Mouse (Mus musculus) layer of hippocampus, adult 9-11 months (tissue): ENCODE measurements around the gene Gm20388.
"Not testable (repeated sequence)": the region's sequence is repeated elsewhere in the genome, so short reads cannot be mapped to it uniquely, and the experiment has no call there.

Experiments used
- DNase-seq: peaks from one replicate; pipeline ENCODE4 v3.0.0; 2022

Gene Gm20388

GRCm38 (mm10) chr8:123518667-123519066 lies 3608.0 kb downstream of the Gm20388 start, which contains the start of gene Gas8:
Gene Gas8, plus strand, starts transcription at chr8:123518834.
- peak; percentile 93 for DNase-seq

- DNase-seq, result not testable (repeated sequence)
Observed at GRCm38 (mm10) chr8:123520048-123520447, 3609.4 kb downstream of the Gm20388 start.

- DNase-seq, result peak; percentile 75
Observed at GRCm38 (mm10) chr8:123527720-123528489, 3617.3 kb downstream of the Gm20388 start.

- DNase-seq, result peak; percentile 1
Observed at GRCm38 (mm10) chr8:123536242-123536989, 3625.8 kb downstream of the Gm20388 start.

GRCm38 (mm10) chr8:123536990-123537380 lies 3626.3 kb downstream of the Gm20388 start:
- DNase-seq, result peak; percentile 1

GRCm38 (mm10) chr8:123537641-123538040 lies 3627.0 kb downstream of the Gm20388 start:
- peak; percentile 21 for DNase-seq

- DNase-seq, result not testable (repeated sequence)
Observed at GRCm38 (mm10) chr8:123564221-123564620, 3653.6 kb downstream of the Gm20388 start.

- DNase-seq, result not testable (repeated sequence)
Observed at GRCm38 (mm10) chr8:123575386-123575785, 3664.7 kb downstream of the Gm20388 start.

GRCm38 (mm10) chr8:123600666-123601172 lies 3690.1 kb downstream of the Gm20388 start:
- DNase-seq, result peak; percentile 31

GRCm38 (mm10) chr8:123601457-123601856 lies 3690.8 kb downstream of the Gm20388 start:
- DNase-seq, result not testable (repeated sequence)

- not testable (repeated sequence) for DNase-seq
Observed at GRCm38 (mm10) chr8:123612652-123613051, 3702.0 kb downstream of the Gm20388 start.

- not testable (repeated sequence) for DNase-seq
Observed at GRCm38 (mm10) chr8:123623523-123623922, 3712.9 kb downstream of the Gm20388 start.

- DNase-seq, result no peak
Observed at GRCm38 (mm10) chr8:123624274-123624673, 3713.6 kb downstream of the Gm20388 start.

GRCm38 (mm10) chr8:123624702-123625101 lies 3714.1 kb downstream of the Gm20388 start:
- DNase-seq, result no peak

GRCm38 (mm10) chr8:123625717-123626116 lies 3715.1 kb downstream of the Gm20388 start:
- no peak for DNase-seq

- no peak for DNase-seq
Observed at GRCm38 (mm10) chr8:123627410-123628147, 3716.9 kb downstream of the Gm20388 start.

- no peak for DNase-seq
Observed at GRCm38 (mm10) chr8:123628253-123628967, 3717.8 kb downstream of the Gm20388 start.

GRCm38 (mm10) chr8:123628968-123629755 lies 3718.5 kb downstream of the Gm20388 start:
- peak; percentile 51 for DNase-seq

- no peak for DNase-seq
Observed at GRCm38 (mm10) chr8:123630058-123630457, 3719.4 kb downstream of the Gm20388 start.

GRCm38 (mm10) chr8:123630841-123631251 lies 3720.2 kb downstream of the Gm20388 start:
- no peak for DNase-seq

- not testable (repeated sequence) for DNase-seq
Observed at GRCm38 (mm10) chr8:123631746-123632145, 3721.1 kb downstream of the Gm20388 start.
